Comparison of ENCODE assay signal across 23 mouse cellular contexts in genomic region chr6:86398986-86399385, GRCm38 (mm10). TPM values are rescaled to one million over a fixed set of nuclear protein-coding genes. Genes with fewer than 3 reads are reported as not detected.
"Had no signal": no experiment of that assay in that cellular context is flagged by ENCODE, and none has a peak within 500 bp of the region (broad histone marks: within the 10 kb centered on the region; RNA-seq: fewer than 3 reads in every experiment).

No protein-coding gene starts in this region.

- ATAC-seq: lung, postnatal 0 days; midbrain, embryonic 13.5 days; midbrain, embryonic 15.5 days had no signal

- H3K4me2 ChIP-seq: lung, embryonic 15.5 days; midbrain, embryonic 11.5 days; midbrain, embryonic 13.5 days; midbrain, embryonic 15.5 days; neural tube, embryonic 12.5 days had no signal

- H3K9ac ChIP-seq: lung, embryonic 15.5 days; midbrain, embryonic 13.5 days; midbrain, embryonic 15.5 days; neural tube, embryonic 12.5 days had no signal

- H3K27me3 ChIP-seq: lung, embryonic 15.5 days; megakaryocyte, embryonic 14.5 days; midbrain, embryonic 15.5 days; neural tube, embryonic 12.5 days had no signal

- DNase-seq: lung, adult 2 months; lung, postnatal 14 days; lung, postnatal 36 days; retina, postnatal 1 day; right cerebral cortex, adult 18-20 months; right cerebral cortex, postnatal 25 days; right cerebral cortex, postnatal 4 days; spleen, adult 18-20 months; thymus, adult 18-20 months; thymus, postnatal 14 days; thymus, postnatal 36 days had no signal

- H3K9me3 ChIP-seq: lung, embryonic 15.5 days; megakaryocyte, embryonic 14.5 days; midbrain, embryonic 13.5 days; midbrain, embryonic 15.5 days; neural tube, embryonic 12.5 days had no signal

- H3K4me3 ChIP-seq: lung, embryonic 15.5 days; megakaryocyte, embryonic 14.5 days; midbrain, embryonic 13.5 days; midbrain, embryonic 15.5 days; neural tube, embryonic 12.5 days had no signal

- H3K36me3 ChIP-seq: midbrain, embryonic 15.5 days had no signal

- H3K27ac ChIP-seq: lung, embryonic 15.5 days; macrophage; midbrain, embryonic 13.5 days; midbrain, embryonic 15.5 days; neural tube, embryonic 12.5 days had no signal

RNA-seq across cellular contexts. Expression of gene Gm44790, which starts 27.5 kb away (rescaled TPM):
- total RNA-seq: megakaryocyte progenitor cell, adult 5-6 weeks; neutrophil, adult 5-6 weeks had no signal
- polyA plus RNA-seq: lung, postnatal 0 days; macrophage; midbrain, embryonic 11.5 days; midbrain, embryonic 13.5 days; midbrain, embryonic 15.5 days; neural tube, embryonic 12.5 days; stomach, embryonic 14.5 days; stomach, embryonic 16.5 days had no signal
